ENCODE assay signal across 23 mouse cellular contexts in the genomic region with DNA sequence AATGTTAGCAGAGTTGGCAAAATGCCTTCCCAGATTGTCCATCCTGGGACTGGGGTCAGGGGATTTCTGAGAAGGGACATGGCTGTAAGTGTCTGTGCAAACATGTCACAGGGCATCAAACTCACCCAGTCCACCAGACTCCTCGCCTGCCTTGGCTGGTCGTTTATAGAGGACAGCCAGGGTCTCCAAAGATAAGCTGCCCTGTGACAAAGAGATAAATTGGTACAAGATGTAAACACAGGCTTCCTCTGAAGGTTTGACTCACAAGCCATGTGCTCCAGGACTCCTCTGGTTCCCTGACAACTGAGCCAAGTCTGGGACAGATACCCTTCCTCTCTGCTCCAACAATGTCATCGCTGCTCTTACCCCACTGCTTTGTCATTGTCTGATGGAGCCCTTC. TPM values are rescaled to one million over a fixed set of nuclear protein-coding genes. Genes with fewer than 3 reads are reported as not detected.
DNase-seq lines count a peak whose midpoint lies in the region; ATAC-seq and TF ChIP-seq lines count a peak whose summit lies in the region.
"Had no signal": no experiment of that assay in that cellular context is flagged by ENCODE, and none has a peak within 500 bp of the region (broad histone marks: within the 10 kb centered on the region; RNA-seq: fewer than 3 reads in every experiment).

No protein-coding gene starts in this region.

- 0 out of 2 replicates have a peak, but pooled peaks cover 5% of the 10 kb centered on the region for H3K27me3 ChIP-seq in intestine, embryonic 15.5 days (replicated peaks)
- H3K27me3 ChIP-seq in intestine, embryonic 16.5 days (replicated peaks; ENCODE audit: control insufficient read depth, insufficient read depth, low read length) = 0 out of 2 replicates have a peak, but pooled peaks cover 3% of the 10 kb centered on the region
- no peaks in the 10 kb centered on the region for H3K27me3 ChIP-seq in liver, embryonic 14.5 days (ENCODE audit: control insufficient read depth, insufficient read depth, low read length)
- H3K27me3 ChIP-seq in midbrain, embryonic 15.5 days (replicated peaks) = peaks cover 15% of the 10 kb centered on the region
- H3K27me3 ChIP-seq: CH12.LX had no signal

- H3K4me2 ChIP-seq in intestine, embryonic 15.5 days (replicated peaks) = no peak overlapping the region
- no peak overlapping the region for H3K4me2 ChIP-seq in intestine, embryonic 16.5 days (ENCODE audit: low read depth, low read length)
- H3K4me2 ChIP-seq in liver, embryonic 14.5 days (ENCODE audit: low read depth) = no peak overlapping the region
- H3K4me2 ChIP-seq in midbrain, embryonic 15.5 days = no peak overlapping the region
- H3K4me2 ChIP-seq: forebrain, embryonic 12.5 days; heart, embryonic 11.5 days; limb, embryonic 12.5 days had no signal

- no peaks in the 10 kb centered on the region for H3K4me1 ChIP-seq in intestine, embryonic 15.5 days (replicated peaks)
- no peaks in the 10 kb centered on the region for H3K4me1 ChIP-seq in intestine, embryonic 16.5 days (ENCODE audit: control insufficient read depth, insufficient read depth, low read length)
- H3K4me1 ChIP-seq in liver, embryonic 14.5 days (replicated peaks; ENCODE audit: control insufficient read depth in 2 of 2, insufficient read depth in 2 of 2, low read length in 1 of 2) = peaks cover 0 to 16% of the 10 kb centered on the region in 2 experiments; a peak in 3 of 4 replicates
- no peaks in the 10 kb centered on the region for H3K4me1 ChIP-seq in midbrain, embryonic 15.5 days
- H3K4me1 ChIP-seq: limb, embryonic 12.5 days; megakaryocyte, embryonic 14.5 days had no signal

- peak; percentile 54 for TF ChIP-seq EP300 in liver, embryonic 14.5 days (IDR thresholded peaks at IDR 0.05; ENCODE audit: low read depth)

- 53% methylated on average over 3 of the region's 3 CpGs for WGBS in intestine, embryonic 15.5 days
- 47% methylated on average over 3 of the region's 3 CpGs for WGBS in intestine, embryonic 16.5 days
- WGBS in liver, embryonic 14.5 days (ENCODE audit: insufficient replicate concordance) = 13% methylated on average over 3 of the region's 3 CpGs
- WGBS in midbrain, embryonic 15.5 days = 55% methylated on average over 3 of the region's 3 CpGs

- H3K4me3 ChIP-seq in intestine, embryonic 15.5 days (replicated peaks) = no peak overlapping the region
- H3K4me3 ChIP-seq in intestine, embryonic 16.5 days (ENCODE audit: low read length) = no peak overlapping the region
- H3K4me3 ChIP-seq in liver, embryonic 14.5 days (ENCODE audit: insufficient read depth in 1 of 2, low read depth in 2 of 2, low read length in 2 of 2) = no peak overlapping the region
- no peak overlapping the region for H3K4me3 ChIP-seq in midbrain, embryonic 15.5 days
- H3K4me3 ChIP-seq: forebrain, embryonic 12.5 days; limb, embryonic 12.5 days; megakaryocyte, embryonic 14.5 days had no signal

- no peak for TF ChIP-seq CTCF in liver, embryonic 14.5 days (IDR thresholded peaks at IDR 0.05; ENCODE audit: low read depth)

- DNase-seq in c-Kit-positive CD71-positive TER-119-positive erythroid progenitor cells, embryonic 14.5 days (ENCODE audit: low spot score) = peak; percentile 13
- peak in 1 of 3 experiments; percentile 11 for DNase-seq in liver, embryonic 14.5 days (ENCODE audit: low read depth in 3 of 3, low spot score in 3 of 3)
- DNase-seq in gastrocnemius, postnatal 10 days = no peak
- DNase-seq: cerebellum, postnatal 10 days; gastrocnemius, postnatal 36 days; kidney, adult 8-10 months; kidney, postnatal 25 days; right cerebral cortex, postnatal 25 days had no signal

- no peak overlapping the region for H3K9ac ChIP-seq in intestine, embryonic 15.5 days
- no peak overlapping the region for H3K9ac ChIP-seq in intestine, embryonic 16.5 days (ENCODE audit: low read depth, low read length)
- H3K9ac ChIP-seq in liver, embryonic 14.5 days (replicated peaks) = no peak overlapping the region
- no peak overlapping the region for H3K9ac ChIP-seq in midbrain, embryonic 15.5 days
- H3K9ac ChIP-seq: forebrain, embryonic 12.5 days; limb, embryonic 12.5 days had no signal

- H3K36me3 ChIP-seq in intestine, embryonic 15.5 days = no peaks in the 10 kb centered on the region
- H3K36me3 ChIP-seq in intestine, embryonic 16.5 days (ENCODE audit: control insufficient read depth, insufficient read depth, low read length) = no peaks in the 10 kb centered on the region
- H3K36me3 ChIP-seq in liver, embryonic 14.5 days (replicated peaks; ENCODE audit: control insufficient read depth, insufficient read depth, low read depth) = no peaks in the 10 kb centered on the region
- no peaks in the 10 kb centered on the region for H3K36me3 ChIP-seq in midbrain, embryonic 15.5 days (replicated peaks)
- H3K36me3 ChIP-seq: forebrain, embryonic 12.5 days; limb, embryonic 12.5 days had no signal

- H3K9me3 ChIP-seq in intestine, embryonic 15.5 days = no peaks in the 10 kb centered on the region
- H3K9me3 ChIP-seq in intestine, embryonic 16.5 days (ENCODE audit: control insufficient read depth, low read length) = no peaks in the 10 kb centered on the region
- no peaks in the 10 kb centered on the region for H3K9me3 ChIP-seq in liver, embryonic 14.5 days (ENCODE audit: control insufficient read depth, low read length)
- no peaks in the 10 kb centered on the region for H3K9me3 ChIP-seq in midbrain, embryonic 15.5 days
- H3K9me3 ChIP-seq: forebrain, embryonic 12.5 days; limb, embryonic 12.5 days; megakaryocyte, embryonic 14.5 days had no signal

- peak; percentile 19; the same call in 1 of the 2 replicates for ATAC-seq in intestine, embryonic 15.5 days
- no peak; the same call in 1 of the 2 replicates for ATAC-seq in intestine, embryonic 16.5 days
- ATAC-seq in liver, embryonic 14.5 days (ENCODE audit: insufficient read depth) = peak; percentile 79
- peak; percentile 83 for ATAC-seq in megakaryocyte progenitor cell, adult 5-6 weeks (replicated peaks; ENCODE audit: poor library complexity)
- no peak for ATAC-seq in midbrain, embryonic 15.5 days (replicated peaks)
- ATAC-seq in cerebellum, adult (ENCODE audit: insufficient number of reproducible peaks, low FRiP score, low TSS enrichment) = no peak
- ATAC-seq: hindbrain, postnatal 0 days had no signal

- H3K27ac ChIP-seq in intestine, embryonic 15.5 days = no peak overlapping the region
- no peak overlapping the region for H3K27ac ChIP-seq in intestine, embryonic 16.5 days (ENCODE audit: low read length)
- no peak overlapping the region for H3K27ac ChIP-seq in liver, embryonic 14.5 days
- H3K27ac ChIP-seq in midbrain, embryonic 15.5 days = no peak overlapping the region
- H3K27ac ChIP-seq: forebrain, embryonic 12.5 days; hindbrain, postnatal 0 days; limb, embryonic 12.5 days; stomach, postnatal 0 days had no signal

RNA-seq across cellular contexts. Expression of gene Ripply1, which starts 1.2 kb away (rescaled TPM):
- not detected in 2 replicates for polyA plus RNA-seq in intestine, embryonic 15.5 days (2015; fragmentation: Nextera tagmentation; extraction: Ambion mirVana)
- polyA plus RNA-seq in intestine, embryonic 16.5 days (2015; fragmentation: Nextera tagmentation; extraction: Ambion mirVana) = not detected in 2 replicates
- 0.08 TPM in 1 of 2 replicates, not detected in the other for polyA plus RNA-seq in liver, embryonic 14.5 days (2012; rRNA removed)
- polyA plus RNA-seq in liver, embryonic 14.5 days (2014; fragmentation: Nextera tagmentation; extraction: Ambion mirVana) = not detected in 2 replicates
- total RNA-seq in megakaryocyte progenitor cell, adult 5-6 weeks (2015) = not detected in 2 replicates
- not detected in 2 replicates for total RNA-seq in megakaryocyte progenitor cell, adult 5-6 weeks (2017)
- not detected in 2 replicates for polyA plus RNA-seq in midbrain, embryonic 15.5 days (2015; fragmentation: Nextera tagmentation; extraction: Ambion mirVana)
- total RNA-seq in gastrocnemius, postnatal 10 days (2021) = 1 to 10 TPM in 1 of 2 experiments, under 1 TPM in 1; 0.92 to 1.7 TPM
- total RNA-seq: CH12.LX; gastrocnemius, postnatal 36 days; heart, postnatal 25 days; hindbrain, postnatal 0 days; left cerebral cortex, adult 8-10 months had no signal
- polyA plus RNA-seq: forebrain, embryonic 12.5 days; heart, embryonic 11.5 days; hindbrain, postnatal 0 days; limb, embryonic 12.5 days; neural tube, embryonic 14.5 days; stomach, postnatal 0 days had no signal

RNA-seq across cellular contexts. Expression of gene Cldn2, which starts 19.6 kb away (rescaled TPM):
- polyA plus RNA-seq in intestine, embryonic 15.5 days (2015; fragmentation: Nextera tagmentation; extraction: Ambion mirVana) = 54.1 and 59.8 TPM in 2 replicates
- polyA plus RNA-seq in intestine, embryonic 16.5 days (2015; fragmentation: Nextera tagmentation; extraction: Ambion mirVana) = 88.3 and 108 TPM in 2 replicates
- polyA plus RNA-seq in liver, embryonic 14.5 days (2012; rRNA removed) = 0.11 and 0.19 TPM in 2 replicates
- 0.18 TPM in 1 of 2 replicates, not detected in the other for polyA plus RNA-seq in liver, embryonic 14.5 days (2014; fragmentation: Nextera tagmentation; extraction: Ambion mirVana)
- total RNA-seq in megakaryocyte progenitor cell, adult 5-6 weeks (2015) = not detected in 2 replicates
- not detected in 2 replicates for total RNA-seq in megakaryocyte progenitor cell, adult 5-6 weeks (2017)
- 0.59 and 0.77 TPM in 2 replicates for polyA plus RNA-seq in midbrain, embryonic 15.5 days (2015; fragmentation: Nextera tagmentation; extraction: Ambion mirVana)
- total RNA-seq in gastrocnemius, postnatal 10 days (2021) = under 1 TPM; 0.54 to 0.65 TPM
- total RNA-seq: CH12.LX; gastrocnemius, postnatal 36 days; heart, postnatal 25 days had no signal
- polyA plus RNA-seq: heart, embryonic 11.5 days; limb, embryonic 12.5 days; neural tube, embryonic 14.5 days had no signal

Comparison
In these comparisons a context has a peak if more than half of its experiments do, and no peak if none do; other contexts are left out.
1. ATAC-seq: peak in intestine, embryonic 15.5 days (single experiment), liver, embryonic 14.5 days (single experiment) and megakaryocyte progenitor cell, adult 5-6 weeks (single experiment); none in intestine, embryonic 16.5 days (single experiment), midbrain, embryonic 15.5 days (single experiment) and cerebellum, adult (single experiment).
2. RNA of gene Cldn2, which starts 19.6 kb away (polyA plus RNA-seq): 88.3 to 108 TPM in intestine, embryonic 16.5 days and 54.1 to 59.8 TPM in intestine, embryonic 15.5 days; 0.59 to 0.77 TPM in midbrain, embryonic 15.5 days and 0.11 to 0.19 TPM in liver, embryonic 14.5 days; every median in the first group is over 10 times any median in the second.